Mouse (Mus musculus) neural tube, embryonic 13.5 days (tissue): ENCODE measurements around the gene Ccdc96. TPM values are rescaled to one million over a fixed set of nuclear protein-coding genes. Genes with fewer than 3 reads are reported as not detected.

Experiments
- ATAC-seq: fragments of 200-750 bp; cut with Nextera tagmentation; 2 replicates; pipeline ENCODE4 v1.8.0; 2017; ENCODE audit warnings: low read depth, mild to moderate bottlenecking, moderate TSS enrichment, moderate library complexity
- H3K27ac ChIP-seq: fragments of 300-500 bp; sonication (generic); replicated peaks from 2 replicates; pipeline ENCODE4 v1.5.1; 2015; ENCODE audit warnings: moderate library complexity, mild to moderate bottlenecking, inconsistent platforms
- H3K27me3 ChIP-seq: fragments of 300-500 bp; sonication (generic); 2 replicates; pipeline ENCODE4 v1.6.1; 2015; ENCODE audit warnings: mild to moderate bottlenecking, inconsistent platforms
- H3K36me3 ChIP-seq: fragments of 300-500 bp; sonication (generic); 2 replicates; pipeline ENCODE4 v1.6.1; 2015; ENCODE audit warnings: mild to moderate bottlenecking, inconsistent platforms
- H3K4me1 ChIP-seq: fragments of 300-500 bp; sonication (generic); replicated peaks from 2 replicates; pipeline ENCODE4 v1.6.1; 2015; ENCODE audit warnings: inconsistent platforms
- H3K4me2 ChIP-seq: fragments of 300-500 bp; sonication (generic); 2 replicates; pipeline ENCODE4 v1.6.1; 2015; ENCODE audit warnings: inconsistent platforms, mild to moderate bottlenecking, moderate library complexity
- H3K4me3 ChIP-seq: fragments of 300-500 bp; sonication (generic); 2 replicates; pipeline ENCODE4 v1.5.1; 2015; ENCODE audit warnings: mild to moderate bottlenecking, inconsistent platforms
- H3K9ac ChIP-seq: fragments of 300-500 bp; sonication (generic); 2 replicates; pipeline ENCODE4 v1.6.1; 2015; ENCODE audit warnings: moderate library complexity, mild to moderate bottlenecking, inconsistent platforms
- H3K9me3 ChIP-seq: fragments of 300-500 bp; sonication (generic); 2 replicates; pipeline ENCODE4 v1.6.1; 2016; ENCODE audit warnings: inconsistent platforms
- WGBS: fragments of 180-500 bp; shearing (Covaris S2); methylation state at CpG from one replicate; pipeline ENCODE4 v1.1.7; 2015; 5-methylcytosine and 5-hydroxymethylcytosine counted together
- polyA plus RNA-seq: library from polyadenylated mRNA; unstranded; fragments of >200 nt; fragmentation: Nextera tagmentation; extraction: Ambion mirVana; gene quantifications from 2 replicates; pipeline ENCODE4 v1.2.1, GENCODE M21; 2015

Gene Ccdc96
- polyA plus RNA-seq, 1 experiment from 2014 or later: 4.0 TPM

- Histone ChIP-seq H3K27ac (no peak overlapping the region), H3K4me3 (no peak overlapping the region), H3K9ac (no peak overlapping the region), H3K4me1 (peaks cover 9% of the 10 kb centered on the region), H3K4me2 (no peak overlapping the region), H3K36me3 (no peaks in the 10 kb centered on the region), H3K9me3 (no peaks in the 10 kb centered on the region), H3K27me3 (no peaks in the 10 kb centered on the region)
- no peak for ATAC-seq
- WGBS: 87% methylated on average over 6 of the region's 6 CpGs
These were observed 50.2 kb downstream of the Ccdc96 start for GRCm38 (mm10) chr5:36534455-36535030.

DNA sequence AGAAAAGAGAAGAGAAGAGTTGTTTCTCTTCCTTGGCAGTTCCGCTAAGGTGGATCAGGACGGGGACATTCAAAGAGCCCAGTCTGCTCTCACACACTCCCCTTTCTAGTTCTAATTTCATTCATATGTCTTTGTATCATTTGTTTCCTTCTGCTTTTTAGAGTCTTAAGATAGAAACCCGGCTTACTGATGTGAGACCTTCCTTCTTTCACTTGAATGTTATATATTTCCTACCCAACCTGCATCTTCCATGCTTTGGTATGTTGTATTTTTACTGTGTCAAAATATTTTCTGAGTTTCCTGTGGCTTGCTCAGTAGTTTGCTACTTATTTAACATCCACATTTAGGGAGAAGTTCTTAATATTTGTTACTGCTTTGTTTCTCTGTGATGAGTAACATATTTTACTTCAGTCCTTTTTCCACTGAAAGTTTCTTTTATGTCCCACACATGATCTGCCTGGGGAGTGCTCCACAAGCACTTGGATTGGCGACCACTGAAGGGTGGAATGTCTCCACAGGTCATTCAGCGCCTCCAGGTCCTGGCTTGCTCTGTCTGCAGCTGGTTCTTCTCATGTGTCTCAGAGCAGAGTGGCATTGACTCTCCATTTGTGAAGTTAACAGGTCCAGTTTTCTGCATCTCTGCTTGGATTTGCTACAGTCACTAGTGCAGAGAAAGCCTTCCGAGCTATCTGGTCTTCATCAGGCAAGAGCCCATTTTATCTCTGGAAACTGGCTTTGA, 51.2 kb downstream of the Ccdc96 start:
- H3K9me3 ChIP-seq: no peaks in the 10 kb centered on the region
- no peak for ATAC-seq
- peaks cover 4% of the 10 kb centered on the region for H3K4me1 ChIP-seq
- H3K9ac ChIP-seq: no peak overlapping the region
- no peaks in the 10 kb centered on the region for H3K36me3 ChIP-seq
- no peaks in the 10 kb centered on the region for H3K27me3 ChIP-seq
- no peak overlapping the region for H3K27ac ChIP-seq
- 88% methylated on average over 6 of the region's 6 CpGs for WGBS
- H3K4me2 ChIP-seq: no peak overlapping the region
- H3K4me3 ChIP-seq: no peak overlapping the region

DNA sequence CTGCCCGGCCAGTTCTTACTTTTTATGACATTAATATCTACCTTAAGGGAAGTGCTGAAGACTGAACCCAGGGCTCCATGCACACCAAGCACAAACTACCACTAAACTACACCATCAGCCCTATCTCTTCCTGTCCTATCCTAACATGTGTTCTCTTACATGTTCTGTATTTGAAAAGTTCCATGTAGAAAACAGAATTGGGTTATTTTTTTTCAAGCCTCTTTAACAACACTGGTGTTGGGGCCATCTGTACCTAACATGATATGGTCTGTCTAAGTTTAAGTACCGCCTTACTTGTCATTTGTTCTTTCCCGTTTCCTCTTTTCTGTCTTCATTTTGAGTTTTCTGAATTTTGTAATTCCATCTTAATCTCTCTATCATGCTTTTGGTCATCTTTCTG, 52.0 kb downstream of the Ccdc96 start:
- no peak for ATAC-seq
- 92% methylated on average over 3 of the region's 3 CpGs for WGBS

More for the DNA sequence above, 52.0 kb downstream of the Ccdc96 start:
- Histone ChIP-seq H3K4me3 (no peak overlapping the region), H3K9me3 (no peaks in the 10 kb centered on the region), H3K36me3 (no peaks in the 10 kb centered on the region), H3K4me2 (no peak overlapping the region), H3K27ac (no peak overlapping the region), H3K4me1 (no peaks in the 10 kb centered on the region), H3K9ac (no peak overlapping the region), H3K27me3 (no peaks in the 10 kb centered on the region)

Other genes with a start within 250 kb of the Ccdc96 start
- gene Sorcs2, start 86.4 kb upstream of the Ccdc96 start, polyA plus RNA-seq: 10.8 and 11.4 TPM in 2 replicates
- gene Grpel1, start 19.6 kb upstream of the Ccdc96 start, polyA plus RNA-seq: 45.2 and 46.3 TPM in 2 replicates
- gene Tada2b, start 303 bp upstream of the Ccdc96 start, polyA plus RNA-seq: 2.8 and 3.0 TPM in 2 replicates
- gene Tbc1d14, start 108.7 kb downstream of the Ccdc96 start, polyA plus RNA-seq: 63.8 and 64.0 TPM in 2 replicates
- gene D5Ertd579e, start 211.4 kb downstream of the Ccdc96 start, polyA plus RNA-seq: 26.6 and 26.9 TPM in 2 replicates